Mouse (Mus musculus) urinary bladder, postnatal 14 days (tissue): Measurements from ENCODE around the gene Tlx3.

Experiments
- DNase-seq: peaks from one replicate; pipeline ENCODE4 v3.0.0; 2021; ENCODE audit warnings: low spot score

Gene Tlx3

GRCm38 (mm10) chr11:33203383-33204328, at the start of gene Tlx3:
TSS of gene Tlx3 (minus strand) at chr11:33203589.
- no peak for DNase-seq

GRCm38 (mm10) chr11:33240295-33240694, 36.9 kb upstream of the Tlx3 start:
- no peak for DNase-seq

GRCm38 (mm10) chr11:33234134-33234533, 30.7 kb upstream of the Tlx3 start:
- no peak for DNase-seq

- no peak for DNase-seq
Observed at GRCm38 (mm10) chr11:33232056-33232455, 28.7 kb upstream of the Tlx3 start.

GRCm38 (mm10) chr11:33228186-33228585, 24.8 kb upstream of the Tlx3 start:
- DNase-seq, result no peak

- DNase-seq, result no peak
Observed at GRCm38 (mm10) chr11:33226516-33226915, 23.1 kb upstream of the Tlx3 start.

- DNase-seq, result no peak
Observed at GRCm38 (mm10) chr11:33221566-33222365, 18.4 kb upstream of the Tlx3 start.

GRCm38 (mm10) chr11:33220763-33221162, 17.4 kb upstream of the Tlx3 start:
- no peak for DNase-seq

- DNase-seq, result no peak
Observed at GRCm38 (mm10) chr11:33217384-33218079, 14.1 kb upstream of the Tlx3 start.

GRCm38 (mm10) chr11:33207411-33207810, 4.0 kb upstream of the Tlx3 start:
- no peak for DNase-seq

- no peak for DNase-seq
Observed at GRCm38 (mm10) chr11:33204966-33205365, 1.6 kb upstream of the Tlx3 start.

GRCm38 (mm10) chr11:33204329-33204705, 928 bp upstream of the Tlx3 start:
- DNase-seq, result no peak

GRCm38 (mm10) chr11:33202972-33203371, 417 bp downstream of the Tlx3 start:
- DNase-seq, result no peak

GRCm38 (mm10) chr11:33202296-33202695, 1.1 kb downstream of the Tlx3 start:
- DNase-seq, result no peak

- DNase-seq, result no peak
Observed at GRCm38 (mm10) chr11:33201626-33202010, 1.8 kb downstream of the Tlx3 start.

GRCm38 (mm10) chr11:33200764-33201625, 2.4 kb downstream of the Tlx3 start:
- DNase-seq, result no peak

- no peak for DNase-seq
Observed at GRCm38 (mm10) chr11:33199906-33200763, 3.3 kb downstream of the Tlx3 start.

GRCm38 (mm10) chr11:33199117-33199514, 4.3 kb downstream of the Tlx3 start:
- DNase-seq, result no peak

GRCm38 (mm10) chr11:33198351-33199116, 4.9 kb downstream of the Tlx3 start:
- DNase-seq, result no peak

- DNase-seq, result no peak
Observed at GRCm38 (mm10) chr11:33197673-33198072, 5.7 kb downstream of the Tlx3 start.
